Mouse (Mus musculus): ENCODE results near the gene Fgfr4.
A peak's percentile ranks its signal among the peaks of the same experiment; 100 is the strongest.

Gene Fgfr4

DNA sequence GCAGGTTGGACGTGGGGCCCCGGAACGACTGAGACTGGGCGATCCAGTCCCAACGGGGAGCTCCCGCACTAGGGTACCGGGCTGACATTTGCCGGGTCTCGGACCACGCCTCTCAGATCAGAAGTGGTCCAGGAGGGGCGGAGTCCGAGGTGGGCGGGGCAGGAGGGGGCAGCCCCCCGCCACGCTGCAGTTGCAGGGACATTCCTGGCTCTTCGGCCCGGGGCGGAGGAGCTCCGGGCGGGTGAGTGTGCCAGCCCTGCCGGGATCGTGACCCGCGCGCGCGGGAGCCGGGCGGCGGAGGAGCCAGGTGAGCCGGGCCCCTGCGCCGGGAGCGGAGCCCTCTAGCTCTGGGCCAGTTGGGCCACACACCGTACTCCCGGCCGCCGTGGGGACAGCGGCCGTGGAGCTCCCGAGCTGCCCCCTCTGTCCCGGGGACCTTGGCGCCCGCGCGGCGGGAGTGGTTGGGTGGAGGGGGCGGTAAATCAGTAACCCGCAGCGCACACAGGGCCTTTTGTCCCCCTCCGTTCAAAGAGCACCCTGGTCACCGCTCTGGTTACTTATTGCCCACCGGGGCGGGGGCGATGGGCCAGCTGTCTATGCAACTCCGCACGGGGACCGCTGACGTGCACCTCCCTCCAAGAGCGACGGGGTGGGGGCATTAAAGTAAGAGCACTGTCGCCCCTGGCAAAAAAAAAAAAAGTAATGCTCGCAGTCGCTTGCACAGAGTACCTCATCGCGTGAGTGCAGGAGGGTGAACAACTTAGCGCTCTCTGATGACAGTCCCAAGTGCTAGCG lies at the start of gene Fgfr4:
TSS of gene Fgfr4 (plus strand) at position 20 of the 795 bp plus-strand sequence.
- DNase-seq (ENCODE audit: low read depth, low spot score): no peak

DNA sequence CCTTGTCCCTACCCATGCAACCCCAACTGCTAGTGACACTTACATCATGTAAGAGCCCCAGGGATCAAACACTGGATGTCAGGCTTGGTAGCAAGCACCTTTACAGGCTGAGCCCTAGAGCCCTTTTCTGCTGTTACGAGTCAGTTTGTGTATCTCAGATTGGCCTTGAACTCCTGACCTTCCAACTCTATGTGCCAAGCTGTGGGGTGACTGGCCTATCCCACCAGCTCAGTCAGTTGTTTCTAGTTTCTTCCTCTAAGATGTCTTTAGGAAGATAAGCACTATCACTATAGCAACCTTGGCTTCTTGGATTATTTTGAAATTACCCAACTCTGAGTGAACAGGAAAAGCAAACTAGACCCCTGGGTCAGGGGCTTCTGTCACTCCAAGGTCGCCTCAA lies 49.1 kb upstream of the Fgfr4 start:
- no peak for DNase-seq (ENCODE audit: low read depth, low spot score)

DNA sequence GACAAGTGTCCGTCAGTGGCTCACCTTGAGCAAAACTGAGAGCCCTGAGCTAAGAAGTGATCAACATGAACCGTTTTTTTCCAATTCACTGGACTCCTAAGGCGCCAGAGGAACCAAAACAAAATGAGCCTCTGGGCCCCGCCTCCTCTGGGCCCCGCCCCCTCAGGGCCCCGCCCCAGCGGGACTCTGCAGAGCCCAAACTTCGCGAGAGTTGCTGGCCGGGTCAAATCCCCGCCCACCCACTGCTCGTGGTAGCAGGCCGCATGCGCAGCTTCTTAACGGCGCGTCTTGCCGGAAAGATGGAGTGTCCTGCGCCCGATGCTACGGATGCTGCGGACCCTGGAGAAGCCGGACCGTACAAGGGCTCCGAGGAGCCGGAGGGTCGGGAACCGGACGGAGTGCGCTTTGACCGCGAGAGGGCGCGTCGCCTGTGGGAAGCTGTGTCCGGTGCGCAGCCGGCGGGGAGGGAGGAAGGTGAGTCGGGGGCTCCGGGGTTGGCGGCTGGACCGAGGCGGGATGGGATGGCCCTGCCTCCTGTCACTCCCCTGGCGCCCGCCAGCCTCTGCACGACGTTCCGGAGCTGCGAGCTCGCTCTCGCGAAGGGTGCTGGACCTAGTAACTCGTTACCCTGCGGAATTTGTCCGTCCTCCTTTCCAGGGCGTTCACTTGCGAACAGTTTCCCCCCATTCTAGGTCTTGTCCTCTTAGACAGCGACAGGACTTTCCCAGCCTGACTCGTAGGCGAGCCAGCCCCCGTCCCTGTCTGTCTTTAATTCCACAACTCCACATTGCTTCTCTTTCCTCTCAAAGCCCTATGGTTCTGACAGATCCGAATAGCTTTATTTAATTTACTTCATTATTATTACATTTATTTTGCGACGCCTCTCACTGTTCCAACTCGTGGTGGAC lies 47.1 kb upstream of the Fgfr4 start, which contains the start of gene Zfp346:
TSS of gene Zfp346 (plus strand) at position 267 of the 908 bp plus-strand sequence.
- peak; percentile 94 for DNase-seq (ENCODE audit: low read depth, low spot score)

DNA sequence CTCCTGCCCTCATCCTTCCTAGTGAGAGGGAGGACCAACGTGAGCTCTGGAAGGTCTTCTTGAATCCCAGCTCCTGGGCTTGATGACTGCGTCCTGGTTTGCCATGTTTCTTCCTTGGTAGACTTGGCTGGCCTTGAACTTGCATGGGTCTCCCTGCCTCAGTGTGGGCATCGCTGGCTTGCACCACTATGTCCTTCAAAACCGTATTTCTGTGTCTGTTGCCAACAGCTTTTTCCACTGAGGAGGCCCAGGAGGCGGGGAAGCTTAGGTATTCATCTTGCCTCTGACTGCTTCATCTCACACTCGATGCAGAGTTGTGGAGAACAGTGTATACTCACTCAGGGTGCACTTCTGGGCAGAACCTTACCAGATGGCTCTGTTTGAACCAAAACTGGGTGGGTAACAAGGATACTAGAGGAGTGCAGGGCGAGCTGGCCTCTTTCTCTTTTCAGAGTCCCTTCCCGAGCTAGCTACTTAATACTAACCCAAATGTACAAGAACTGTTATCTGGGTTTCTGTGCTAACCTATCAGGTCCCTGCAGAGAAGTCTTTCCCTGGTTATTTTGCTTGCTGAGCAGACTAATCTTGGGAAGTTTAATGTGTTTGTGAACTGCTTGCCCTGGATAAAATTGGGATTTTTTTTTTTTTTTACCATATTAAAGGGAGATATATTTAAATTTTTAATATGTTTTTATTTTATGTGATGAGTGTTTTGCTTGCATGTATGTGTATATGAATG lies 46.3 kb upstream of the Fgfr4 start:
- no peak for DNase-seq (ENCODE audit: low read depth, low spot score)

DNA sequence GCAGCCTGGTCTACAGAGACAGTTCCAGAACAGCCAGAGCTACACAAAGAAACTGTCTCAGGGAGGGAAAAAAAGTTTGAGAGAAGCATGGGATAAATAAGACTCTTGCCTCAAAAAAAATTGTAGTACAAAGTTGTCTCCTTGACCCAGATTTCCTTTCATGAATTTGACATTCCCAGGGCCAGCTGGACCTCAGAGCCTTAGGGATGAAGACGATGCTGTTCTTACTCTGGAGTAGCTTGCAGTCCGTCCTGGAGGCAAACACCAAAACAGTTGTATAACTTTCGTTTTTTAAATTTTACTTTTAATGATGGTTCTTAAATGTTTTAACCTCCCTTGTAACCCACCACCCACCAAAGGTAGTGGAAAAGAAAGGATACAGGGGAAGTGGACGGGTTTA lies 45.3 kb upstream of the Fgfr4 start:
- no peak for DNase-seq (ENCODE audit: low read depth, low spot score)

DNA sequence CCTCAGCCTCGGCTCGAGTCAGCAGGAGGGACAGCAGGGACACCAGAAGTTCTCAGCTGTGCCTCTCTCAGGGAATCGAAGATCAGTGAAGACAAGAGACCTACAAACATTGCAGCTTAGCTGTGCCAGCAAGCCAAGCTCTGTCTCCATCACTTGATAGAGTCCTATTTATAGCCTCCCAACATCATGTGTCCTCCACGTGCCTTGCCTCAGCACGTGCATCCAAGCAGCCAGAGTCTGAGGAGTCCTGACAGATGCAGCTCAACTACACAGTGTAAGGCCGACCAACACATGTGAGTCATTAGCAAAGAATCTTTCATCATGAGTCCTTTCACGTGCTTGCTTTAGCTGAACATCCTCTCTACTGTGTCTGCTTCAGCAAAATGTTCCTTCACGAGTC lies 44.7 kb upstream of the Fgfr4 start:
- no peak for DNase-seq (ENCODE audit: low read depth, low spot score)

DNA sequence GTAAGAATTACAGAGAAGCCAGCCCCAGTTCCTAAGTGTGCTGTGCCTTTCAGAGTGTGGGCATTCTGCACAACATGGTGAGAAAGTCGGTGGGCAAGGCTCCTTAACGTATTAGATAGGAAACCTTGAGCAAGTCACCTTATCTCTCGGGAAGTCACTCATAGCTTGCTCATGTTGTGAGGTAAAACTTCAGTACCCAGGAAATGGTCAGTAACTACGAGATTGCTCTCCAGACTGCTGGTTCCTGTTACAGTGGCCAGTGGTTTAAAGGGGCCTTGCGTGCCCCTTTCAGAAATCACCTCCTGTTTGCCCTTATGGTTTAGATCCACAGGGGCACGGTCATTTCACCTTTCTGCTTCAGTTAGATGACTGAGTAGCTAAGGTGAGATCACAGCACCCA lies 38.1 kb upstream of the Fgfr4 start:
- no peak for DNase-seq (ENCODE audit: low read depth, low spot score)

DNA sequence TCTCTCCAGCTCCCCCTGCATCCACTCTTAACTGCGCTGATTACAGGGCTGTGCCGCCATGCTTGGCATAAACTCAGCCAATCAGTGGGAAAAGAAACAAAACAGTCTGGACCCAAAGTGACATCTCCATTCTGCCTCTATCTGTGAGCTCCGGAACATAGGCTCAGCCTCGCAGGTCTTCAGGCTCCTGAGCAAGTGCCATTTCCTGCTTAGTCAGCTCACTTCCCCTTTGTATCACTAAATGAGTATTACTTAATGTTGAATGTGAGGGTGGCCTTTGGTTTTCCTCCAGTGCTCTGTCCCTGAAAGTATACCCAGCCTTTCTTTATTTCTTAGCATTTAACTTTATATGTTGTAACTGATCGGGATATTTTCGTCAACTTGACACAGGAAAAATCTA lies 27.5 kb upstream of the Fgfr4 start:
- no peak for DNase-seq (ENCODE audit: low read depth, low spot score)

DNA sequence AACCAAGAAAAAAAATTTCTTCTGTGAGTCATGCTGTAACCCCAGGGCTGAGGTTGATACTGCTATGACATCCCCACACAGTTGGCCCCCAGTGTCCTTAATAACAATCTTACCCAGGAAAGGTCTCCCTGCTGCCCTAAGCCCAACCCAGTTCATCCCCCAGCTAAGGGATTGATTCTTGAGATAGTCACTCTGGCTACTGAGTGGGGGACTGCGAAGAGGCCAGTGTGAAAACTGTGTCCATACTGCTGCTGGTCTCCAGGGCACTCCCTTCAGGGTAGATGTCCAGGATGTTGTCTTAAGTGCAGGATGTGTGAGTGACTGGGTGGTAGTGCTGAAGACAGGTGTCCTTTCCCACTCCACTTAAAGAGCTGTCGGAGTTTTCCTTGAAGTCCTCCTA lies 19.0 kb upstream of the Fgfr4 start, which contains the start of gene Gm17617:
TSS of gene Gm17617 (minus strand) at position 101 of the 400 bp plus-strand sequence.
- DNase-seq (ENCODE audit: low read depth, low spot score): no peak

DNA sequence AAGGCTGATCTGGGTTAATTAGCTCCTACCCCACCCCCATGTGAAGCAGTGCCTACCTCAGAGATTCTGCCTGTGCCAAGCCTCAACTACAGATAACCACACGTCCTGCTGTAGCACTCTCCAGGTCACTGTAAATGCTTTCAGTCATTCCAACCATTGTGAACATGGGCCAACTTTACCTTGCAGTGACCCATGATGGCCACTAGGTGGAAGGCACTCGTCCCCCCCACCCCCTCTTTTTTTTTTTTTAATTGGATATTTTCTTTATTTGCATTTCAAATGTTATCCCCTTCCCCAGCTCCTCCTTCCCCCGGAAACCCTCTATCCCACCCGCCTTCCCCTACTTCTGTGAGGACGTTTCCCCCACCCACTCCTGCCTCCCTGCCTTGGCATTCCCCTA lies 17.1 kb upstream of the Fgfr4 start:
- DNase-seq (ENCODE audit: low read depth, low spot score): peak; percentile 27

DNA sequence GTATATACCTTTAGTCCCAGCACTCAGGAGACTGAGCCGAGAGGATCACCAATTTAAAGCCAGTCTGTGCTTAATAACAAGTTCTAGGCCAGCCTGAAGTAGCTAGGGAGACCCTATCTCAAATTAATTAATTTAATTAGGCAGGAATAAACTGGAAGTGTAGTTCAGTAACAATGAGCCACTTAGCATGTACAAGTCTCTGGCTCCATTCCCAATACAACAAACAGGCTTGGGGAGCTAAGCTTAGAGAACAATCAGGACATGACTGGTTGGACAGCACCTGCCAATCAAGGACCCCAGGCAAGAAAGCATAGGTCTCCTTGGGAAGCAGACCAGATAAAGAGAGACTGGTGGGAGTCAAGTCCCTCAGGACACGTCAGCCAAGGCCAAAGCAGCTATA lies 12.2 kb upstream of the Fgfr4 start:
- no peak for DNase-seq (ENCODE audit: low read depth, low spot score)

DNA sequence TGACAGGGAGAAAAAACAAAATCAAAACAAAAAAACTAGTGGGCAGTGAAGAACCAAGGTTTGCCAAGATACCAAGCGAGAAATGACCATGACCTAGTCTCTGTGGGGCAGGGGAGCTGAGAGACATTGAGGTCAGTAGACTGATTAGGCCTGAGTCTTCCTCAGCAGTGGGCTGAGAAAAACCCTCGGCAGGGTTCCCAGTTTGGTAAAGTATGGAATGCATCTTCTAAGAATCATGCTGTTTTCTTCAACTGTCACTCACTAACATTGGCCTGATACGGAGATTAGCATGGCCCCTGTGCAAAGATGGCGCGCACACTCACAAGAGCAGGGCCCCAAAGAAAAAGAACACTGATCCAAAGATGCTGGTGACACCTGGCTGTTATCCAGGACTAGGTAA lies 1.5 kb downstream of the Fgfr4 start:
- DNase-seq (ENCODE audit: low read depth, low spot score): no peak

DNA sequence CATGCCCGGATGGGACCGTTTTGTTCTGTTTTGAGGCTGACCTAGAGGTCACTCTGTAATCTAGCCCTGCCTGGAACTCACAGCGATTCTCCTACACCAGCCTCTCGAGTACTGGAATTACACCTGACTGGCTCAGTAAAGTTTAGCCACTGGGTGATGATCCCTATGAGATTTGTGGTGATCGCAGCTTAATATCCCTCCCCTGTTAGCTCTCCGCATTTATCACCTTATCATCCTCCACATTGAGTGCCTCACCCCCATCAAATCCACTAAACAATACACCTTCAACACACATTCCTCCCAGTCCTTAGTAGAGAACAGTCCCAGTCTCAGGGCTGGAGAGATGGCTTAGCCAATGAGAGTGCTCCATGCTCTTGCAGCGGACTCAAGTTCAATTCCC lies 9.9 kb downstream of the Fgfr4 start:
- DNase-seq (ENCODE audit: low read depth, low spot score): no peak

DNA sequence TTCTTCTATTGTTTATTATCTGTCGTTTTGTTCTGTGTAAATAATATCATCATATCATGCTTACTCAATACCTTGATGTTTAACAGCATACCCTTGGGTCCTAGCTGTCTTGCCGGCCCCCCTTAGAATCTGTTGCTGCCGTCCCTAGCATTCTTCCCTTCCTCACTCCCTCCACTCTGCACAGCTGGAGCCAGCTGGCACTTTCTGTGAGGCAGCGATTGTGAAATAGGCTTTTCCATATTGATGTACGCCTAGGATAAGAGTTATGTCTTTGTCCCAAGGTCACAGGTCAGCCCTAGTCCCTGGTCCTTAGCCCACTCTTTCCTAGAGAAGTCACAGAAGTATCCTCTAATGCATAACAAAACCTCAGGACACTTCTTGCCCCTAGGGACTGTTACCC lies 11.1 kb downstream of the Fgfr4 start:
- DNase-seq (ENCODE audit: low read depth, low spot score): no peak

DNA sequence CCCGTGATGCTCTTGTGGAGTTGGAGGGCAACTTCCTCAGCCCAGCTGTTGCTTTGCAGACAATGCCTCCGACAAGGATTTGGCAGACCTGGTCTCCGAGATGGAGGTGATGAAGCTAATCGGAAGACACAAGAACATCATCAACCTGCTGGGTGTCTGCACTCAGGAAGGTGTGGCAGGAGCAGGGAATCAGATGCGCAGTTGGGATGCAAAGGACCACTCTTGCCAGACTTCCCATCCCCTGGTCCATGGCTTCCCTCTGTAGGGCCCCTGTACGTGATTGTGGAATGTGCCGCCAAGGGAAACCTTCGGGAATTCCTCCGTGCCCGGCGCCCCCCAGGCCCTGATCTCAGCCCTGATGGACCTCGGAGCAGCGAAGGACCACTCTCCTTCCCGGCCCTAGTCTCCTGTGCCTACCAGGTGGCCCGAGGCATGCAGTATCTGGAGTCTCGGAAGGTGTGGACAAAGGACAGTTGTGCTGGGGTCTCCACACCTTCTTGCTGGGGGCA lies 13.4 kb downstream of the Fgfr4 start:
- no peak for DNase-seq (ENCODE audit: low read depth, low spot score)

DNA sequence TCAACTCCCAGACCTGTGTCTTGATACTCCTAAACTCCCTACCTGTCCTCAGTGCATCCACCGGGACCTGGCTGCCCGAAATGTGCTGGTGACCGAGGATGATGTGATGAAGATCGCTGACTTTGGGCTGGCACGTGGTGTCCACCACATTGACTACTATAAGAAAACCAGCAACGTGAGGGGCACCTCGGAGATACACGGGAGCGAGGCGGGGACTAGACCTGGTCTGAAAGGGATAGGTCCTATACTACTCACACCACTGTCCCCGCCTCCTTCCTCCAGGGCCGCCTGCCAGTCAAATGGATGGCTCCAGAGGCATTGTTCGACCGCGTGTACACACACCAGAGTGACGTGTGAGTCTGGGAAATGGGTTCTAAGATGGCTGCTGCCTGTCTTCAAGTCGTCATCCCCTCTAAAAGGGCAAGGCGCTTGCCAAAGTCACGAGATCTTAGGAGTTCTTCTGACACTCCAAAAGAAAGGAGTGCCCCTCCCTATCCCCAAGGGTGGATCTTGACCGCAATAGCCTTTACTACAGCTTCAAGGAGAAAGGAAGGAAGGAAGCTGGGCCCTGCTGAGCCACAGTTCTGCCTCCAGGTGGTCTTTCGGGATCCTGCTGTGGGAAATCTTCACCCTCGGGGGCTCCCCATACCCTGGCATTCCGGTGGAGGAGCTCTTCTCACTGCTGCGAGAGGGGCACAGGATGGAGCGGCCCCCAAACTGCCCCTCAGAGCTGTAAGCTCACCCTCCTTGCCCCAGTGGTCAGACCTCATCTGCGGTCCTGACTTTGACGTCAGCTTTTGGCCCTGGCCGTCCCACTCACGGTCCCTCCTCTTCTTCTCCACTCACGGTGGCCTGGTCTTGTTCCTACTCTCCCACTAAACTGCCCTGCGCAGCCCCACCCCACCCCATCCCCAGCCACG lies 14.6 kb downstream of the Fgfr4 start:
- no peak for DNase-seq (ENCODE audit: low read depth, low spot score)

DNA sequence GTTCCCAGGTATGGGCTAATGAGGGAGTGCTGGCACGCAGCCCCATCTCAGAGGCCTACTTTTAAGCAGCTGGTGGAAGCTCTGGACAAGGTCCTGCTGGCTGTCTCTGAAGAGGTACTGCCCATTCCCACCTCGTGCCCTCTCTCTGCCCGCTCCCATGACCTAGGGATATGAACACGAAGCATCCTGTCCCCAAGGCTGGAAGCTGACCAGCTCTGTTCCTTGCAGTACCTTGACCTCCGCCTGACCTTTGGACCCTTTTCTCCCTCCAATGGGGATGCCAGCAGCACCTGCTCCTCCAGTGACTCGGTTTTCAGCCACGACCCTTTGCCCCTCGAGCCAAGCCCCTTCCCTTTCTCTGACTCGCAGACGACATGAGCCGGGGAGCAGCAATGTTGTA lies 15.4 kb downstream of the Fgfr4 start:
- DNase-seq (ENCODE audit: low read depth, low spot score): no peak

DNA sequence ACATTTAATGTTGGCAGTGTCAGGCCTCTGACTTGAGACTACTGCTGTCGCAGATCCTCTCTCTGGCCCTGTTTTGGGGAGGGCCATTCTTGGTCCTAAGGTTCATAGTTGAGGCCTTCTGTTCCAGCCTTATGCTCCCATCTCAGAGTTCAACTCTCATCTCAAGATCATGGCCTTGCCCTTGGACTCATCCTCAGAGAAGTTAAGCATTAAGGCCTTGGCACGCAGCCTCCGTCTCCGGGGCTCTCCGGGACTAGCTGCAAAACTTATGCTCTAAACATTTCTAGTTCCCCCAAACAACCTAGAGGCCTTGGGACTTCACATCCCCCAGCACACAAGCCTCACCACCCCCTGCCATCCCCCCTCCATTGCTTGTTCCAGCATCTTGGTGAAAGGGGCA lies 15.8 kb downstream of the Fgfr4 start:
- no peak for DNase-seq (ENCODE audit: low read depth, low spot score)

DNA sequence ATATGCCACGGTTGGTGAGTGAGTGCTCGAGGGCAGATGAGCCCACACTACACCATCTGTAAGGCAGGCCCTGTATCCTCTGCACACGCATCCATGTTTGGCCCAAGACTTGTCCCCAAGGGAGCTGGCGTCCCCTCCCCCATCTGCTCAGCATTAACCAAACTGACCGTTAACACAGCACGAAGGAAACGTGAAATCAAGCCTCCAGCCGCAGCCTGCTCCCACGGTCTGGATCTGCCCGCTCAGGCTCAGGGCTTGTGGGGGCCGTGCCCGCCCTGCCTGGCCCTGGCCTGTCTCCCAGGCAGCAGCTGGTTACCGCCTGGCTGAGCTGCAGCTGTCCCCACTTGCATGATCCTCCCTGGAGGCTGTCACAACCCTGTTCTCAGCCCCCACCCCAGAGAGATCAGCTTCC lies 16.5 kb downstream of the Fgfr4 start:
- DNase-seq (ENCODE audit: low read depth, low spot score): peak; percentile 61

DNA sequence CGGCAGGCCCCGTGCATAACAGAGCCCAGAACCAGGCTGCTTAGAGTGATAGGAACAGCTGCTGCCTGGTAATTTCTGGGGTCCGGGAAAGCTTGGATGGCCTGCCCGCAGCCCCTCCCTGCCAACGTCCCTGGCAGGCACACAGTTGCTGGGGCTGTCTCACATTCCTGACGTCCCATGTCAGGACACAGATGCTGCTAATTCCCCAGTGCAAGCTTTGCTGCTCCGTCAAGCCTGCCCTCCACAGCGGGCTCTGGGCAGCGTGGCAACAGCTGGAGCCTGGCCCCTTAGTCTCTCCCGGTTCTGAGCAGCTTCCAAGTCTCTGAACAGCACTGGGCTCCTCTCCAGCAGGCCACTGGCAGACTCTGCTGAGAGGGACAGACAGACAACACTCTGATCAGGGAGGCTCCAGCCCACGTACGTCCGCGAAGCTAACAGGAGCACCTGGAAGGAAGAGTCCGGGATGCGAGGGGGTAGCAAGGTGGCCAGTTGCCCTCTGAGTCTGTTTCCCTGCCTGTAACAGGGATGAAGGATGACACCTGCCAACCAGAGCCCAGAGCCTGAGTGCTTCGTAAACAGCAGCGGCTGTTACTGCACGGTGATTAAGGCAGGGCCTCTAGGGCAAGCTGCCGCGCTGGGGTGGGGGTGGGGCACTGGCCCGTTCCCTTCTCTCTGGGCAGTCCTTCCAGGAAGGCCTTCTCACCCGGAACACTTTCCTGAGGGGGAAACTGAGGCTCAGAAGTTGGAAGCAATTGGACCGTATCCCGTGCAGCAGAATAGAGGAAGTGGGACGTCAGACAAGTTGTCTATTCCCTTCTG lies 19.3 kb downstream of the Fgfr4 start:
- no peak for DNase-seq (ENCODE audit: low read depth, low spot score)
